Mouse (Mus musculus): ENCODE data around the gene Npsr1. TPM values are rescaled to one million over a fixed set of nuclear protein-coding genes. Genes with fewer than 3 reads are reported as not detected.

Gene Npsr1
- total and polyA plus RNA-seq, 3 experiments: not detected

DNA sequence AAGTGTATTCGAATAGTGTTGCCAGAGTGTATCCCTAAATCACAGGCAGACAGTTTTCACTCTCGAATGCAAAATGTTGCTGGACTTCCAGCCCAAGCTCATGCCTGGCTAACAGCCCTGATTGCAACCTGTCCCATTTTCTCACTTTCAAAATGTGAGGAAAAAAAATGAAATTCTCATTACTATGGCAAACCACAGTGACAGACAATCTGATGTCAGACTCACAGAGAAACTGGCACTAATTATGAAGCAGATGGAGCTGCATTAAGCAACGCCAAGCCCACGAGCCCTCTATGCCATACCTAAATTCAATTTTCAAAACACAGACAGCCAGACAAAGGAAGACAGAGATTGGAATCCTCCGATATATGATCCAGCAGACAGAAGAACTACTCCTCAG is 88.5 kb downstream of the Npsr1 start:
- Histone ChIP-seq H3K27ac (no peak overlapping the region), H3K9ac (ENCODE audit: low read depth, low read length) (no peak overlapping the region), H3K36me3 (ENCODE audit: control insufficient read depth, insufficient read depth, low read length) (no peaks in the 10 kb centered on the region), H3K4me3 (no peak overlapping the region), H3K4me1 (ENCODE audit: control insufficient read depth, insufficient read depth, low read length) (no peaks in the 10 kb centered on the region), H3K27me3 (ENCODE audit: control insufficient read depth, insufficient read depth, low read length) (no peaks in the 10 kb centered on the region), H3K79me2 (replicated peaks; ENCODE audit: control insufficient read depth, insufficient read depth, low read length) (no peaks in the 10 kb centered on the region)
- TF ChIP-seq EP300 (IDR thresholded peaks at IDR 0.05; ENCODE audit: insufficient read depth, low read depth, low read length) (no peak), CTCF (IDR thresholded peaks at IDR 0.05) (no peak), POLR2A (IDR thresholded peaks at IDR 0.05; ENCODE audit: insufficient read depth, low read depth, low read length) (no peak)
- 86% methylated on average over 5 of the region's 5 CpGs for WGBS
- intact Hi-C loops (cut with DNase I): no loop called here
- no peak for DNase-seq

DNA sequence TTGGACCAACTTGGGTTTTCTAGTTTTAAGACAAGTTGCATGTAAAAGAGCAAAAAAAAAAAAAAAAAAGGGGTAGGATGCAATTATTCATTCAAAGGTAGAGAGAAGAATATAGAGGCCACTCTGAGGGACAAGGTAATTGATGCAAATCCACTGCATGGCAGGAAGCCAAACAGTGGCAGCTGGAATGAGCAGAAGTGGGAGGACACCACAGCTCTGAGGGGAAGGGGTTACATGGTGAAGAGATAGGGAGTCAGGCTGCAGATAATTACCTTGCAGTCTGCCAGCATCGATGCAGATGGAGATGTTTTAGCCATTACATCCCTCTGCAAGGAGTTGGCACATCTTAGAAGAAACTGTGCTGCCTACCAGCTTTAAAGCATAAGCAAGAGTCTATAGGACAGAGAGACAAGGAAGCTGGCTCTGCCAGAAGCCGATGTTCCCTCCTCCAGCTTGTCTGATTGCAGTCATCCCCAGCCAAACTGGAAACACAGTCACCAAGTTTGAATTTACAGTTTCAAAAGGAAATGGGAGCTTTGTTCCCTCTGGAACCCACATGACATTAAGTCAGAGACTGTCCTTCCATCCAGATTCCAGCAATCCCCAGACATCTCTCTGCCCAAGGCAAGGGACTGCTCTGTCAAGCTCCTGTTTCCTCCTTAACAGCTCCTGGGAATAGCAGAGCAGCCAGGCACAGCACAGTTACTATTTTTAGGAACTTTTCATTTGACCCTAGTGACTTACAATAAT is 91.9 kb downstream of the Npsr1 start:
- Histone ChIP-seq H3K27me3 (ENCODE audit: control insufficient read depth, insufficient read depth, low read length) (no peaks in the 10 kb centered on the region), H3K27ac (no peak overlapping the region), H3K36me3 (ENCODE audit: control insufficient read depth, insufficient read depth, low read length) (no peaks in the 10 kb centered on the region), H3K4me1 (ENCODE audit: control insufficient read depth, insufficient read depth, low read length) (no peaks in the 10 kb centered on the region), H3K9ac (ENCODE audit: low read depth, low read length) (no peak overlapping the region), H3K4me3 (no peak overlapping the region), H3K79me2 (replicated peaks; ENCODE audit: control insufficient read depth, insufficient read depth, low read length) (no peaks in the 10 kb centered on the region)
- intact Hi-C loops (cut with DNase I): no loop called here
- TF ChIP-seq CTCF (IDR thresholded peaks at IDR 0.05): no peak
- no peak for TF ChIP-seq POLR2A (IDR thresholded peaks at IDR 0.05; ENCODE audit: insufficient read depth, low read depth, low read length)
- TF ChIP-seq EP300 (IDR thresholded peaks at IDR 0.05; ENCODE audit: insufficient read depth, low read depth, low read length): no peak
- no peak for DNase-seq
- 10% methylated on average over 2 of the region's 2 CpGs for WGBS

DNA sequence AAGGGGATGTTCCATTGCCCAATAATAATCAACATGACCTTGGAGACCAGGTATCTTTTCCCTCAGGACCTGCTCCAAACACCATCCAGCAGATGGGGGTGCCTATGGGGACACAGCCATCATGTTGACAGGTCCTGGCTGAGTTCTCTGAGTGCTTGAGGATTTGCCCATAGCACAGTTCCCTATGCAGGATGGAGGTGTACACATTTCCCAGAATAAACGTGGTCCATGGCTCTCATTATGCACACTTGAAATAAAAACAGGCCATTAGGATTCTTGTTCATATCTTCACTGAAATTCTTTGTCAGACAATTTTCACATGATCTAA is 92.4 kb downstream of the Npsr1 start:
- Histone ChIP-seq H3K4me3 (no peak overlapping the region), H3K9ac (ENCODE audit: low read depth, low read length) (no peak overlapping the region), H3K4me1 (ENCODE audit: control insufficient read depth, insufficient read depth, low read length) (no peaks in the 10 kb centered on the region), H3K27me3 (ENCODE audit: control insufficient read depth, insufficient read depth, low read length) (no peaks in the 10 kb centered on the region), H3K36me3 (ENCODE audit: control insufficient read depth, insufficient read depth, low read length) (no peaks in the 10 kb centered on the region), H3K79me2 (replicated peaks; ENCODE audit: control insufficient read depth, insufficient read depth, low read length) (no peaks in the 10 kb centered on the region), H3K27ac (no peak overlapping the region)
- intact Hi-C loops (cut with DNase I): no loop called here
- TF ChIP-seq CTCF (IDR thresholded peaks at IDR 0.05) (no peak), POLR2A (IDR thresholded peaks at IDR 0.05; ENCODE audit: insufficient read depth, low read depth, low read length) (no peak), EP300 (IDR thresholded peaks at IDR 0.05; ENCODE audit: insufficient read depth, low read depth, low read length) (no peak)
- peak in 1 of 2 experiments; percentile 2 for DNase-seq
- 20% methylated on average over 1 of the region's 1 CpGs for WGBS

DNA sequence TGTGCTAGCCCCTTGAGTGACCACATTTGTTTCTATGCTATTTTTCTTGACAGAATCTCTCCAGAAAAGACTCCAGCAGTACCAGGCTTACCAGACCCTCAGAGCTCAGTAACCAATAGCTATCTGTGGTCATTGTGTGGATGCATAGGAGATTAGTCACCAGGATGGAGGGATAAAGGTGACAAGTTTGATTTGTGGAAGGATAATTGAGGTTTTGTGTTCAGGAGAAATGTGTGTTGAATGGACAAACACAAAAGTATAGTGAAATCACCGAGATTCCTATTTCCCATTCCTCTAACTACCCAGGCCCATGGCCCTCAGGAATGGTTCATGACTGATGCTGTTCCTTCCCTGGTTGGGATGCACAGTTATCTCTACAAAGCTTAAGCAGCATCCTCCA is 100.5 kb downstream of the Npsr1 start:
- 73% methylated on average over 1 of the region's 1 CpGs for WGBS
- no peak overlapping the region for H3K4me3 ChIP-seq
- H3K4me1 ChIP-seq (ENCODE audit: control insufficient read depth, insufficient read depth, low read length): no peaks in the 10 kb centered on the region
- no peak for DNase-seq
- H3K9ac ChIP-seq (ENCODE audit: low read depth, low read length): no peak overlapping the region
- TF ChIP-seq POLR2A (IDR thresholded peaks at IDR 0.05; ENCODE audit: insufficient read depth, low read depth, low read length) (no peak), CTCF (IDR thresholded peaks at IDR 0.05) (no peak), EP300 (IDR thresholded peaks at IDR 0.05; ENCODE audit: insufficient read depth, low read depth, low read length) (no peak)
- no peaks in the 10 kb centered on the region for H3K36me3 ChIP-seq (ENCODE audit: control insufficient read depth, insufficient read depth, low read length)
- H3K79me2 ChIP-seq (replicated peaks; ENCODE audit: control insufficient read depth, insufficient read depth, low read length): no peaks in the 10 kb centered on the region
- no peaks in the 10 kb centered on the region for H3K27me3 ChIP-seq (ENCODE audit: control insufficient read depth, insufficient read depth, low read length)
- intact Hi-C loops (cut with DNase I): no loop called here
- no peak overlapping the region for H3K27ac ChIP-seq

DNA sequence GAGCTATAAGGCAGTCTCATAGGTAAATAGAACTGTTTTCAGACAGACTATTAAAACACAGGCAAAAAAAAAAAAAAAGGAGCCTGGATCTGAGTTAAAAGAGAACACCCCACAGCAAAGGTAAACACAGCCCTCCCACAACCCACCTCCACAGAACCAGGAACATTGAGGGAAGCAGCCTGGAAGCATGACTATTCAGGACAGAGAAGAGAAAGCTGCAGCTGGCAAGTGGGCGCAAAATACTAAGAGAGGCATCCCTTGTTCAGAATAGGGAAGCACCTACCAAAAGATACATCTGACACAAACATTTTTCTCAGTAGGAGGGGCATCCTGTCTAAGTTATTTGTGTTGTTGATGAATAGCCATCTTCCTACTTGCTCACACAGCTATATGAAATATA is 113.8 kb downstream of the Npsr1 start:
- DNase-seq: no peak
- H3K36me3 ChIP-seq (ENCODE audit: control insufficient read depth, insufficient read depth, low read length): no peaks in the 10 kb centered on the region
- TF ChIP-seq CTCF (IDR thresholded peaks at IDR 0.05) (no peak), POLR2A (IDR thresholded peaks at IDR 0.05; ENCODE audit: insufficient read depth, low read depth, low read length) (no peak), EP300 (IDR thresholded peaks at IDR 0.05; ENCODE audit: insufficient read depth, low read depth, low read length) (no peak)
- no peak overlapping the region for H3K9ac ChIP-seq (ENCODE audit: low read depth, low read length)
- no peak overlapping the region for H3K4me3 ChIP-seq
- no peak overlapping the region for H3K27ac ChIP-seq
- WGBS: 100% methylated on average over 1 of the region's 1 CpGs
- no peaks in the 10 kb centered on the region for H3K27me3 ChIP-seq (ENCODE audit: control insufficient read depth, insufficient read depth, low read length)
- intact Hi-C loops (cut with DNase I): no loop called here
- no peaks in the 10 kb centered on the region for H3K4me1 ChIP-seq (ENCODE audit: control insufficient read depth, insufficient read depth, low read length)
- no peaks in the 10 kb centered on the region for H3K79me2 ChIP-seq (replicated peaks; ENCODE audit: control insufficient read depth, insufficient read depth, low read length)

DNA sequence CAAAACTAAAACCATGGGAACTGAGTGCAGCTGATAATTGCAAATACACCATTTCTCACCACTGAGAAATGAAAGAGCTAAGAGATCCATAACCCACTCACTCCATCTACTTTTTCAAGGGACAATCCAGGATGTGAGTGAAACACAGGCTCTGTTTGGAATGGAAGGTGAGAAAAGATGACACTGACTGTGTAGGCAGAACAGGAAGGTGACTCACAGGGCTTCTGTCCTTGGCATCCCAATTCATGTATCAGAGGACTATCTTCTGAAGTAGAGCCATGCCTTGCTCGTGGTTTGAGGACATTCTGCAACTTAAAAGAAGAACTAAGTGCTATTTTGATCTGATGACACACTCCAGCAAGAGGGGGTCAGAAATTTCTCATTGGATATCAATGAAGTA is 119.9 kb downstream of the Npsr1 start:
- Histone ChIP-seq H3K27me3 (ENCODE audit: control insufficient read depth, insufficient read depth, low read length) (no peaks in the 10 kb centered on the region), H3K4me1 (ENCODE audit: control insufficient read depth, insufficient read depth, low read length) (no peaks in the 10 kb centered on the region), H3K9ac (ENCODE audit: low read depth, low read length) (no peak overlapping the region), H3K79me2 (replicated peaks; ENCODE audit: control insufficient read depth, insufficient read depth, low read length) (no peaks in the 10 kb centered on the region), H3K27ac (no peak overlapping the region), H3K36me3 (ENCODE audit: control insufficient read depth, insufficient read depth, low read length) (no peaks in the 10 kb centered on the region), H3K4me3 (no peak overlapping the region)
- WGBS: 37% methylated on average over 1 of the region's 1 CpGs
- DNase-seq: no peak
- intact Hi-C loops (cut with DNase I): no loop called here
- TF ChIP-seq POLR2A (IDR thresholded peaks at IDR 0.05; ENCODE audit: insufficient read depth, low read depth, low read length): no peak
- no peak for TF ChIP-seq CTCF (IDR thresholded peaks at IDR 0.05)
- no peak for TF ChIP-seq EP300 (IDR thresholded peaks at IDR 0.05; ENCODE audit: insufficient read depth, low read depth, low read length)

Measured in heart, adult 2 months (tissue).